Mouse (Mus musculus) kidney, adult 2 months (tissue): Measurements from ENCODE around the gene Elovl5.

Experiments used
- CTCF ChIP-seq: fragments of 200-500 bp; conservative IDR thresholded peaks from 2 replicates; pipeline ENCODE4 v1.5.1; 2011; ENCODE audit warnings: low read depth, mild to moderate bottlenecking, control low read depth, low read length, moderate library complexity, mixed read lengths; ENCODE audit not compliant: insufficient read depth, insufficient read length
- POLR2A ChIP-seq: fragments of 200-500 bp; IDR thresholded peaks from one replicate; pipeline ENCODE4 v1.6.1; 2011; ENCODE audit warnings: low read depth, low read length, control low read depth

DNA sequence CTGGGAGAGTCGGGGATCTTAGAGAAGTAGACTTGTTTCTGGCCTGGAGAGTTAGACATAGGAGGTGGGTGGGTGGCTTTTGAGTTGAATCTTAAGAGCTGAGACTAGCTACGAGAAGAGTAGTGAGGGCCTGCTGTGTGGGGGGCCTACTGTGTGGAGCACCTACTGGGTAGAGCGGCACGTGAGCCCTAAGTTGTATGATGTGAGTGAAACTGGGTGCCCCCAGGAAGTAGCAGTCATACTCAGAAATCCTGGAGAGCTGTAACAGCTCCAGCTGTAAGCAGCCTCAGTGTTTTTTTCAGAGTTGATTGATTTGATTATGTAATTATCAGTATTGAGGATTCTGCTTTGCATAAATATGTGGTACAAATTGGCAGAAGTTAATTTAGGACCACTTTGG, 11.6 kb downstream of the Elovl5 start:
- TF ChIP-seq POLR2A (no peak), CTCF (no peak)
